Mouse (Mus musculus): ENCODE data around the gene Cmtm5. TPM values are rescaled to one million over a fixed set of nuclear protein-coding genes. Genes with fewer than 3 reads are reported as not detected.

Gene Cmtm5
- 1.2 and 2.3 TPM in 2 replicates for polyA plus RNA-seq (2012; rRNA removed; ENCODE audit: low replicate concordance)

GRCm38 (mm10) chr14:54935904-54936830 lies at the start of gene Cmtm5:
TSS of gene Cmtm5 (plus strand) at chr14:54936261.

GRCm38 (mm10) chr14:54892200-54892599 lies 43.9 kb upstream of the Cmtm5 start, which contains the start of gene Pabpn1:
TSS of gene Pabpn1 (plus strand) at chr14:54892500.

GRCm38 (mm10) chr14:54912886-54913285 lies 23.2 kb upstream of the Cmtm5 start, which contains the start of gene Slc22a17:
TSS of gene Slc22a17 (minus strand) at chr14:54913132.

GRCm38 (mm10) chr14:54925349-54926342 lies 10.4 kb upstream of the Cmtm5 start, which contains the start of gene Efs:
TSS of gene Efs (minus strand) at chr14:54926126.

GRCm38 (mm10) chr14:54932645-54933150 lies 3.4 kb upstream of the Cmtm5 start, which contains the start of gene Il25:
TSS of gene Il25 (plus strand) at chr14:54932695.

GRCm38 (mm10) chr14:54966320-54966977 lies 30.4 kb downstream of the Cmtm5 start, which contains the start of gene Myh6:
TSS of gene Myh6 (minus strand) at chr14:54966927.

GRCm38 (mm10) chr14:54976633-54977032 lies 40.6 kb downstream of the Cmtm5 start, which contains the start of gene Gm17428:
TSS of gene Gm17428 (plus strand) at chr14:54976933.

Other genes with a start within 250 kb of the Cmtm5 start
- 82.9 and 163 TPM in 2 replicates for gene Acin1, start 249.3 kb upstream of the Cmtm5 start, polyA plus RNA-seq (2012; rRNA removed; ENCODE audit: low replicate concordance)
- gene Gm29776, start 237.4 kb upstream of the Cmtm5 start, polyA plus RNA-seq (2012; rRNA removed; ENCODE audit: low replicate concordance), result 0.18 and 0.30 TPM in 2 replicates
- 0.87 and 5.4 TPM in 2 replicates for gene Cebpe, start 224.1 kb upstream of the Cmtm5 start, polyA plus RNA-seq (2012; rRNA removed; ENCODE audit: low replicate concordance)
- gene Slc7a8, start 154.3 kb upstream of the Cmtm5 start, polyA plus RNA-seq (2012; rRNA removed; ENCODE audit: low replicate concordance), result 23.8 and 80.1 TPM in 2 replicates
- gene Rnf212b, start 122.1 kb upstream of the Cmtm5 start, polyA plus RNA-seq (2012; rRNA removed; ENCODE audit: low replicate concordance), result 0.14 TPM in 1 of 2 replicates, not detected in the other
- gene Homez, start 65.3 kb upstream of the Cmtm5 start, polyA plus RNA-seq (2012; rRNA removed; ENCODE audit: low replicate concordance), result 7.0 and 8.3 TPM in 2 replicates
- gene Ppp1r3e, start 58.7 kb upstream of the Cmtm5 start, polyA plus RNA-seq (2012; rRNA removed; ENCODE audit: low replicate concordance), result 26.2 and 28.9 TPM in 2 replicates
- 69.8 and 79.4 TPM in 2 replicates for gene Bcl2l2, start 52.9 kb upstream of the Cmtm5 start, polyA plus RNA-seq (2012; rRNA removed; ENCODE audit: low replicate concordance)
- gene Gm20521, start 52.8 kb upstream of the Cmtm5 start, polyA plus RNA-seq (2012; rRNA removed; ENCODE audit: low replicate concordance), result 3.5 TPM in 1 of 2 replicates, not detected in the other
- gene Pabpn1, start 43.8 kb upstream of the Cmtm5 start, polyA plus RNA-seq (2012; rRNA removed; ENCODE audit: low replicate concordance), result 151 and 188 TPM in 2 replicates
- 69.2 and 135 TPM in 2 replicates for gene Slc22a17, start 23.1 kb upstream of the Cmtm5 start, polyA plus RNA-seq (2012; rRNA removed; ENCODE audit: low replicate concordance)
- gene Efs, start 10.1 kb upstream of the Cmtm5 start, polyA plus RNA-seq (2012; rRNA removed; ENCODE audit: low replicate concordance), result 27.8 and 56.0 TPM in 2 replicates
- gene Il25, start 3.6 kb upstream of the Cmtm5 start, polyA plus RNA-seq (2012; rRNA removed; ENCODE audit: low replicate concordance), result not detected in 2 replicates
- gene Myh6, start 30.7 kb downstream of the Cmtm5 start, polyA plus RNA-seq (2012; rRNA removed; ENCODE audit: low replicate concordance), result 0.37 TPM in 1 of 2 replicates, not detected in the other
- gene Gm17428, start 40.7 kb downstream of the Cmtm5 start, polyA plus RNA-seq (2012; rRNA removed; ENCODE audit: low replicate concordance), result not detected in 2 replicates
- 0.03 TPM in 1 of 2 replicates, not detected in the other for gene Myh7, start 58.4 kb downstream of the Cmtm5 start, polyA plus RNA-seq (2012; rRNA removed; ENCODE audit: low replicate concordance)
- gene Ngdn, start 79.2 kb downstream of the Cmtm5 start, polyA plus RNA-seq (2012; rRNA removed; ENCODE audit: low replicate concordance), result 14.0 and 16.3 TPM in 2 replicates
- gene Zfhx2, start 156.1 kb downstream of the Cmtm5 start, polyA plus RNA-seq (2012; rRNA removed; ENCODE audit: low replicate concordance), result 0.57 and 1.7 TPM in 2 replicates
- 9.1 and 14.5 TPM in 2 replicates for gene Thtpa, start 158.5 kb downstream of the Cmtm5 start, polyA plus RNA-seq (2012; rRNA removed; ENCODE audit: low replicate concordance)
- gene Ap1g2, start 170.3 kb downstream of the Cmtm5 start, polyA plus RNA-seq (2012; rRNA removed; ENCODE audit: low replicate concordance), result 39.1 and 40.8 TPM in 2 replicates
- gene Jph4, start 180.7 kb downstream of the Cmtm5 start, polyA plus RNA-seq (2012; rRNA removed; ENCODE audit: low replicate concordance), result 0.60 and 9.7 TPM in 2 replicates

All from subcutaneous adipose tissue, adult 2 months (tissue).